Mouse (Mus musculus): ENCODE results near the gene Rev1. TPM values are rescaled to one million over a fixed set of nuclear protein-coding genes. Genes with fewer than 3 reads are reported as not detected.
"Not testable (repeated sequence)": the region's sequence is repeated elsewhere in the genome, so short reads cannot be mapped to it uniquely, and the experiment has no call there.

Gene Rev1
- polyA plus RNA-seq, 1 experiment: 13.4 TPM

- H3K27ac ChIP-seq (ENCODE audit: insufficient read depth, low read depth, low read length): no peak overlapping the region
- no peaks in the 10 kb centered on the region for H3K4me1 ChIP-seq (ENCODE audit: control insufficient read depth, insufficient read depth, low read length)
- H3K4me3 ChIP-seq (ENCODE audit: insufficient read depth, low read length): no peak overlapping the region
- TF ChIP-seq POLR2A (IDR thresholded peaks at IDR 0.05; ENCODE audit: borderline replicate concordance, low read depth, low read length) (no peak), CTCF (IDR thresholded peaks at IDR 0.05; ENCODE audit: low read depth, low read length) (no peak)
Observed at GRCm38 (mm10) chr1:38103214-38103613, 26.4 kb downstream of the Rev1 start.

GRCm38 (mm10) chr1:38081316-38081715 is 48.3 kb downstream of the Rev1 start:
- TF ChIP-seq CTCF (IDR thresholded peaks at IDR 0.05; ENCODE audit: low read depth, low read length) (no peak), POLR2A (IDR thresholded peaks at IDR 0.05; ENCODE audit: borderline replicate concordance, low read depth, low read length) (no peak)
- no peak overlapping the region for H3K4me3 ChIP-seq (ENCODE audit: insufficient read depth, low read length)
- H3K27ac ChIP-seq (ENCODE audit: insufficient read depth, low read depth, low read length): no peak overlapping the region

GRCm38 (mm10) chr1:38071326-38071725 is 58.3 kb downstream of the Rev1 start:
- TF ChIP-seq CTCF (IDR thresholded peaks at IDR 0.05; ENCODE audit: low read depth, low read length) (no peak), POLR2A (IDR thresholded peaks at IDR 0.05; ENCODE audit: borderline replicate concordance, low read depth, low read length) (no peak)
- Histone ChIP-seq H3K4me3 (ENCODE audit: insufficient read depth, low read length) (no peak overlapping the region), H3K27ac (ENCODE audit: insufficient read depth, low read depth, low read length) (no peak overlapping the region), H3K4me1 (ENCODE audit: control insufficient read depth, insufficient read depth, low read length) (peaks cover 6% of the 10 kb centered on the region; the same call in 1 of the 2 replicates)

More at GRCm38 (mm10) chr1:38081316-38081715, 48.3 kb downstream of the Rev1 start:
- H3K4me1 ChIP-seq (ENCODE audit: control insufficient read depth, insufficient read depth, low read length): peaks cover 11% of the 10 kb centered on the region

- TF ChIP-seq POLR2A (IDR thresholded peaks at IDR 0.05; ENCODE audit: borderline replicate concordance, low read depth, low read length) (no peak), CTCF (IDR thresholded peaks at IDR 0.05; ENCODE audit: low read depth, low read length) (no peak)
- Histone ChIP-seq H3K4me3 (ENCODE audit: insufficient read depth, low read length) (no peak overlapping the region), H3K4me1 (ENCODE audit: control insufficient read depth, insufficient read depth, low read length) (peaks cover 17% of the 10 kb centered on the region), H3K27ac (ENCODE audit: insufficient read depth, low read depth, low read length) (no peak overlapping the region)
Observed at GRCm38 (mm10) chr1:38067276-38067675, 62.3 kb downstream of the Rev1 start.

- not testable (repeated sequence) for H3K27ac ChIP-seq (ENCODE audit: insufficient read depth, low read depth, low read length); H3K4me3 ChIP-seq (ENCODE audit: insufficient read depth, low read length)
- H3K4me1 ChIP-seq (ENCODE audit: control insufficient read depth, insufficient read depth, low read length): peaks cover 11% of the 10 kb centered on the region
Observed at GRCm38 (mm10) chr1:38062156-38062555, 67.4 kb downstream of the Rev1 start.

GRCm38 (mm10) chr1:38058417-38058816 is 71.2 kb downstream of the Rev1 start:
- Histone ChIP-seq H3K27ac (ENCODE audit: insufficient read depth, low read depth, low read length) (no peak overlapping the region), H3K4me1 (ENCODE audit: control insufficient read depth, insufficient read depth, low read length) (peaks cover 4% of the 10 kb centered on the region; the same call in 1 of the 2 replicates), H3K4me3 (ENCODE audit: insufficient read depth, low read length) (no peak overlapping the region)
- TF ChIP-seq CTCF (IDR thresholded peaks at IDR 0.05; ENCODE audit: low read depth, low read length): no peak
- no peak for TF ChIP-seq POLR2A (IDR thresholded peaks at IDR 0.05; ENCODE audit: borderline replicate concordance, low read depth, low read length)

GRCm38 (mm10) chr1:38055176-38055575 is 74.4 kb downstream of the Rev1 start:
- Histone ChIP-seq H3K27ac (ENCODE audit: insufficient read depth, low read depth, low read length) (no peak overlapping the region), H3K4me1 (ENCODE audit: control insufficient read depth, insufficient read depth, low read length) (peaks cover 6% of the 10 kb centered on the region), H3K4me3 (ENCODE audit: insufficient read depth, low read length) (no peak overlapping the region)
- TF ChIP-seq CTCF (IDR thresholded peaks at IDR 0.05; ENCODE audit: low read depth, low read length) (no peak), POLR2A (IDR thresholded peaks at IDR 0.05; ENCODE audit: borderline replicate concordance, low read depth, low read length) (no peak)

GRCm38 (mm10) chr1:38049562-38049961 is 80.0 kb downstream of the Rev1 start:
- no peak overlapping the region for H3K4me3 ChIP-seq (ENCODE audit: insufficient read depth, low read length)
- peaks cover 6% of the 10 kb centered on the region for H3K4me1 ChIP-seq (ENCODE audit: control insufficient read depth, insufficient read depth, low read length)
- no peak overlapping the region for H3K27ac ChIP-seq (ENCODE audit: insufficient read depth, low read depth, low read length)
- TF ChIP-seq POLR2A (IDR thresholded peaks at IDR 0.05; ENCODE audit: borderline replicate concordance, low read depth, low read length): no peak
- TF ChIP-seq CTCF (IDR thresholded peaks at IDR 0.05; ENCODE audit: low read depth, low read length): no peak

- Histone ChIP-seq H3K27ac (ENCODE audit: insufficient read depth, low read depth, low read length) (no peak overlapping the region), H3K4me3 (ENCODE audit: insufficient read depth, low read length) (no peak overlapping the region), H3K4me1 (ENCODE audit: control insufficient read depth, insufficient read depth, low read length) (peaks cover 6% of the 10 kb centered on the region)
- TF ChIP-seq POLR2A (IDR thresholded peaks at IDR 0.05; ENCODE audit: borderline replicate concordance, low read depth, low read length) (no peak), CTCF (IDR thresholded peaks at IDR 0.05; ENCODE audit: low read depth, low read length) (no peak)
Observed at GRCm38 (mm10) chr1:38048121-38048520, 81.5 kb downstream of the Rev1 start.

- Histone ChIP-seq H3K4me1 (ENCODE audit: control insufficient read depth, insufficient read depth, low read length) (0 out of 2 replicates have a peak, but pooled peaks cover 4% of the 10 kb centered on the region), H3K27ac (ENCODE audit: insufficient read depth, low read depth, low read length) (no peak overlapping the region), H3K4me3 (ENCODE audit: insufficient read depth, low read length) (no peak overlapping the region)
- TF ChIP-seq CTCF (IDR thresholded peaks at IDR 0.05; ENCODE audit: low read depth, low read length) (no peak), POLR2A (IDR thresholded peaks at IDR 0.05; ENCODE audit: borderline replicate concordance, low read depth, low read length) (no peak)
Observed at GRCm38 (mm10) chr1:38038898-38039297, 90.7 kb downstream of the Rev1 start.

GRCm38 (mm10) chr1:38037375-38037774 is 92.2 kb downstream of the Rev1 start:
- H3K4me3 ChIP-seq (ENCODE audit: insufficient read depth, low read length): no peak overlapping the region
- TF ChIP-seq CTCF (IDR thresholded peaks at IDR 0.05; ENCODE audit: low read depth, low read length): no peak
- TF ChIP-seq POLR2A (IDR thresholded peaks at IDR 0.05; ENCODE audit: borderline replicate concordance, low read depth, low read length): no peak
- H3K27ac ChIP-seq (ENCODE audit: insufficient read depth, low read depth, low read length): no peak overlapping the region
- H3K4me1 ChIP-seq (ENCODE audit: control insufficient read depth, insufficient read depth, low read length): 0 out of 2 replicates have a peak, but pooled peaks cover 4% of the 10 kb centered on the region
